Mouse (Mus musculus) stomach, postnatal 0 days (tissue): ENCODE measurements around the gene Dhodh.

Experiments used
- CTCF ChIP-seq: IDR thresholded peaks from 2 replicates; pipeline ENCODE4 v1.5.1; 2016; ENCODE audit warnings: antibody characterized with exemption, low read depth, mild to moderate bottlenecking, moderate library complexity
- EP300 ChIP-seq: optimal IDR thresholded peaks from 2 replicates; pipeline ENCODE3; 2016; ENCODE audit warnings: antibody characterized with exemption

GRCm38 (mm10) chr8:109544049-109544448 lies 64.4 kb downstream of the Dhodh start:
- no peak for TF ChIP-seq CTCF
- TF ChIP-seq EP300: no peak
